Mouse (Mus musculus) heart, adult 2 months (tissue): Measurements from ENCODE around the gene Nfkb1. TPM values are rescaled to one million over a fixed set of nuclear protein-coding genes. Genes with fewer than 3 reads are reported as not detected.

Experiments
- DNase-seq, 2 experiments: peaks; one replicate each; pipeline ENCODE4 v3.0.0; 2021
- H3K27ac ChIP-seq: fragments of 200-600 bp; 2 replicates; pipeline ENCODE4 v1.8.1; 2022
- H3K27me3 ChIP-seq: fragments of 200-500 bp; 2 replicates; pipeline ENCODE4 v1.6.1; 2012; ENCODE audit warnings: mild to moderate bottlenecking, low read length, inconsistent platforms, mixed read lengths; ENCODE audit not compliant: control insufficient read depth, insufficient read depth
- H3K36me3 ChIP-seq: fragments of 200-500 bp; 2 replicates; pipeline ENCODE4 v1.6.1; 2012; ENCODE audit warnings: low read length, inconsistent platforms; ENCODE audit not compliant: control insufficient read depth, insufficient read depth
- H3K4me1 ChIP-seq: fragments of 200-500 bp; 2 replicates; pipeline ENCODE4 v1.6.1; 2011; ENCODE audit warnings: low read length; ENCODE audit not compliant: control insufficient read depth, insufficient read depth
- H3K4me3 ChIP-seq: fragments of 200-600 bp; 2 replicates; pipeline ENCODE4 v1.8.1; 2022
- H3K79me2 ChIP-seq: fragments of 200-500 bp; replicated peaks from 2 replicates; pipeline ENCODE4 v1.6.1; 2012; ENCODE audit warnings: mild to moderate bottlenecking, inconsistent platforms, low read length, moderate library complexity, mixed read lengths; ENCODE audit not compliant: control insufficient read depth, insufficient read depth
- H3K9ac ChIP-seq: fragments of 200-500 bp; 2 replicates; pipeline ENCODE4 v1.6.1; 2012; ENCODE audit warnings: low read depth, mild to moderate bottlenecking, control low read depth, inconsistent platforms, low read length, mixed read lengths
- CTCF ChIP-seq: fragments of 200-600 bp; IDR thresholded peaks from 2 replicates; pipeline ENCODE4 v1.8.1; 2022; ENCODE audit warnings: antibody characterized with exemption, mild to moderate bottlenecking, moderate library complexity
- EP300 ChIP-seq: fragments of 200-500 bp; IDR thresholded peaks from 2 replicates; pipeline ENCODE4 v1.6.1; 2011; ENCODE audit warnings: low read depth, low read length, control low read depth; ENCODE audit not compliant: insufficient read depth
- POLR2A ChIP-seq: fragments of 200-500 bp; IDR thresholded peaks from 2 replicates; pipeline ENCODE4 v1.6.1; 2011; ENCODE audit warnings: mild to moderate bottlenecking, low read depth, low read length, control low read depth; ENCODE audit not compliant: insufficient read depth
- WGBS: fragments of 180-500 bp; shearing (Covaris S2); methylation state at CpG from one replicate; pipeline ENCODE4 v1.1.7; 2018; 5-methylcytosine and 5-hydroxymethylcytosine counted together
- intact Hi-C: fragments of 180-260 bp; cut with DNase I; formaldehyde crosslinking; loops from one replicate; pipeline ENCODE4 v1.15.1; 2025
- polyA plus RNA-seq: library from polyadenylated mRNA; depleted of rRNA; stranded (reverse); fragments of >200 nt; gene quantifications from 2 replicates; pipeline ENCODE4 v1.2.3, GENCODE M21; 2012
- total RNA-seq, 2 experiments: library from RNA; stranded (reverse); gene quantifications; 2 replicates each; pipeline ENCODE4 v1.2.3; 2021

The Nfkb1 gene
- total and polyA plus RNA-seq, 3 experiments: 33.5 to 44.4 (median 33.6) TPM

- Histone ChIP-seq H3K4me1 (peaks cover 30% of the 10 kb centered on the region), H3K27me3 (no peaks in the 10 kb centered on the region), H3K4me3 (no peak overlapping the region), H3K27ac (no peak overlapping the region), H3K9ac (no peak overlapping the region), H3K36me3 (peaks cover 47% of the 10 kb centered on the region), H3K79me2 (peaks cover 15% of the 10 kb centered on the region)
- WGBS: 35% methylated on average over 5 of the region's 5 CpGs
- DNase-seq: no peak
- intact Hi-C loops: no loop called here
- TF ChIP-seq CTCF (no peak), POLR2A (no peak), EP300 (no peak)
These were observed 14.3 kb downstream of the Nfkb1 start for GRCm38 (mm10) chr3:135677064-135677463.

GRCm38 (mm10) chr3:135676364-135676763 lies 15.0 kb downstream of the Nfkb1 start:
- Histone ChIP-seq H3K79me2 (peaks cover 15% of the 10 kb centered on the region), H3K9ac (no peak overlapping the region), H3K36me3 (peaks cover 43% of the 10 kb centered on the region), H3K27me3 (no peaks in the 10 kb centered on the region), H3K4me1 (peaks cover 28% of the 10 kb centered on the region), H3K4me3 (no peak overlapping the region), H3K27ac (no peak overlapping the region)
- WGBS: 50% methylated on average over 2 of the region's 2 CpGs
- intact Hi-C loops: no loop called here
- TF ChIP-seq CTCF (no peak), POLR2A (no peak), EP300 (no peak)
- DNase-seq: no peak

DNA sequence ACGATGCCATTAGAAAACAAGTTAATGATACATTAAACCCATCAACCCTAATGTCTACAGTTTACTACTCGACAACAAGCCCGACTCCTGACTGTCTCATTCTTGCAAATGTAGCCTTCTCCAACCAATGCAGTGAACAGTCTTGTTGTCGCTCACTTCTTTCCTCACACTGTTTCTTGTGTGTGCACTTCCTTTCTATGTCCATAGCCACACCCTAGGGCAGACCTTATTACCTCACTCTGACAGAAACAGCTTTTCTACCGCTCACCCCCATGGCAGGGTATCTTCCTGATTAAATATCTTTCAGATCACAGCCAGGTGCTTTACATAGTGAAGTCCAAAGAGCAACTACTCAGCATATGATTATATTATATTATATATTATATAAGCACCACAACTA lies 15.9 kb downstream of the Nfkb1 start:
- Histone ChIP-seq H3K4me1 (peaks cover 23% of the 10 kb centered on the region), H3K79me2 (peaks cover 17% of the 10 kb centered on the region), H3K36me3 (peaks cover 42% of the 10 kb centered on the region), H3K27me3 (no peaks in the 10 kb centered on the region), H3K4me3 (no peak overlapping the region), H3K27ac (no peak overlapping the region), H3K9ac (no peak overlapping the region)
- DNase-seq: no peak
- 73% methylated on average over 5 of the region's 5 CpGs for WGBS
- intact Hi-C loops: no loop called here
- TF ChIP-seq POLR2A (no peak), CTCF (no peak), EP300 (no peak)

GRCm38 (mm10) chr3:135674716-135675392 lies 16.5 kb downstream of the Nfkb1 start:
- 41% methylated on average over 13 of the region's 13 CpGs for WGBS
- Histone ChIP-seq H3K4me3 (no peak overlapping the region), H3K4me1 (peaks cover 20% of the 10 kb centered on the region), H3K27me3 (no peaks in the 10 kb centered on the region), H3K36me3 (peaks cover 41% of the 10 kb centered on the region), H3K79me2 (peaks cover 17% of the 10 kb centered on the region), H3K9ac (no peak overlapping the region), H3K27ac (no peak overlapping the region)
- peak in 1 of 2 experiments; percentile 31 for DNase-seq
- intact Hi-C loops: no loop called here
- TF ChIP-seq POLR2A (no peak), EP300 (no peak), CTCF (no peak)

- Histone ChIP-seq H3K4me1 (peaks cover 18% of the 10 kb centered on the region), H3K79me2 (peaks cover 16% of the 10 kb centered on the region), H3K27me3 (no peaks in the 10 kb centered on the region), H3K9ac (0 out of 2 replicates have a peak overlapping the region, but pooled peaks have one; percentile 24), H3K27ac (no peak overlapping the region), H3K36me3 (peaks cover 35% of the 10 kb centered on the region), H3K4me3 (no peak overlapping the region)
- DNase-seq: no peak
- TF ChIP-seq EP300 (no peak), CTCF (no peak), POLR2A (no peak)
- 38% methylated on average over 7 of the region's 7 CpGs for WGBS
- intact Hi-C loops: no loop called here
These were observed 17.7 kb downstream of the Nfkb1 start for GRCm38 (mm10) chr3:135673695-135674094.

- DNase-seq: no peak
- H3K36me3 ChIP-seq: peaks cover 32% of the 10 kb centered on the region
- 91% methylated on average over 4 of the region's 4 CpGs for WGBS
- H3K4me3 ChIP-seq: no peak overlapping the region
- H3K27me3 ChIP-seq: no peaks in the 10 kb centered on the region
- H3K4me1 ChIP-seq: peaks cover 16% of the 10 kb centered on the region
- TF ChIP-seq EP300 (no peak), CTCF (no peak), POLR2A (no peak)
- H3K9ac ChIP-seq: no peak overlapping the region
- intact Hi-C loops: no loop called here
- H3K27ac ChIP-seq: no peak overlapping the region
- peaks cover 14% of the 10 kb centered on the region for H3K79me2 ChIP-seq
These were observed 18.3 kb downstream of the Nfkb1 start for GRCm38 (mm10) chr3:135673041-135673440.

GRCm38 (mm10) chr3:135672135-135672534 lies 19.2 kb downstream of the Nfkb1 start:
- no peaks in the 10 kb centered on the region for H3K27me3 ChIP-seq
- no peak for DNase-seq
- intact Hi-C loops: no loop called here
- no peak overlapping the region for H3K4me3 ChIP-seq
- H3K4me1 ChIP-seq: peaks cover 16% of the 10 kb centered on the region
- no peak overlapping the region for H3K27ac ChIP-seq
- peaks cover 26% of the 10 kb centered on the region for H3K36me3 ChIP-seq
- TF ChIP-seq POLR2A: no peak
- no peak for TF ChIP-seq CTCF
- TF ChIP-seq EP300: no peak
- WGBS: 86% methylated on average over 5 of the region's 5 CpGs
- peaks cover 14% of the 10 kb centered on the region for H3K79me2 ChIP-seq
- H3K9ac ChIP-seq: no peak overlapping the region
